Comparison of ENCODE assay signal across 27 mouse cellular contexts in genomic region chr7:118611185-118611749, GRCm38 (mm10). TPM values are rescaled to one million over a fixed set of nuclear protein-coding genes. Genes with fewer than 3 reads are reported as not detected.
A peak's percentile ranks its signal among the peaks of the same experiment; 100 is the strongest.
DNase-seq lines count a peak whose midpoint lies in the region; ATAC-seq and TF ChIP-seq lines count a peak whose summit lies in the region.
"Had no signal": no experiment of that assay in that cellular context is flagged by ENCODE, and none has a peak within 500 bp of the region (broad histone marks: within the 10 kb centered on the region; RNA-seq: fewer than 3 reads in every experiment).

No protein-coding gene starts in this region.

- H3K4me3 ChIP-seq in forebrain, embryonic 12.5 days (replicated peaks), result no peak overlapping the region
- no peak overlapping the region for H3K4me3 ChIP-seq in forebrain, embryonic 10.5 days
- H3K4me3 ChIP-seq in liver, embryonic 16.5 days (ENCODE audit: low read depth, low read length), result no peak overlapping the region
- no peak overlapping the region for H3K4me3 ChIP-seq in liver, embryonic 12.5 days
- 0 out of 2 replicates have a peak overlapping the region, but pooled peaks have one; percentile 4 for H3K4me3 ChIP-seq in small intestine, adult 2 months (ENCODE audit: low read depth, low read length)
- no peak overlapping the region for H3K4me3 ChIP-seq in stomach, postnatal 0 days (ENCODE audit: low read depth, low read length)
- H3K4me3 ChIP-seq in midbrain, embryonic 10.5 days, result no peak overlapping the region
- H3K4me3 ChIP-seq: embryonic facial prominence, embryonic 10.5 days; embryonic facial prominence, embryonic 13.5 days; erythroblast, embryonic 14.5 days; heart, embryonic 15.5 days; hindbrain, embryonic 10.5 days; hindbrain, embryonic 13.5 days had no signal

- TF ChIP-seq POLR2A in small intestine, adult 2 months (IDR thresholded peaks at IDR 0.05; ENCODE audit: low read depth, low read length), result no peak

- H3K4me1 ChIP-seq in forebrain, embryonic 12.5 days, result peaks cover 9% of the 10 kb centered on the region; the same call in 1 of the 2 replicates
- peaks cover 11% of the 10 kb centered on the region for H3K4me1 ChIP-seq in forebrain, embryonic 10.5 days
- no peaks in the 10 kb centered on the region for H3K4me1 ChIP-seq in liver, embryonic 16.5 days (ENCODE audit: control insufficient read depth, low read depth, low read length)
- H3K4me1 ChIP-seq in liver, embryonic 12.5 days, result no peaks in the 10 kb centered on the region
- peaks cover 15% of the 10 kb centered on the region for H3K4me1 ChIP-seq in small intestine, adult 2 months (ENCODE audit: control insufficient read depth, insufficient read depth, insufficient read length, low read length)
- no peaks in the 10 kb centered on the region for H3K4me1 ChIP-seq in stomach, postnatal 0 days (replicated peaks; ENCODE audit: control insufficient read depth, insufficient read depth)
- peaks cover 8% of the 10 kb centered on the region for H3K4me1 ChIP-seq in midbrain, embryonic 10.5 days
- H3K4me1 ChIP-seq: embryonic facial prominence, embryonic 10.5 days; embryonic facial prominence, embryonic 13.5 days; heart, embryonic 15.5 days; hindbrain, embryonic 13.5 days had no signal

- H3K36me3 ChIP-seq in forebrain, embryonic 12.5 days (replicated peaks), result no peaks in the 10 kb centered on the region
- no peaks in the 10 kb centered on the region for H3K36me3 ChIP-seq in forebrain, embryonic 10.5 days (replicated peaks)
- H3K36me3 ChIP-seq in liver, embryonic 16.5 days (ENCODE audit: control insufficient read depth, insufficient read depth), result no peaks in the 10 kb centered on the region
- no peaks in the 10 kb centered on the region for H3K36me3 ChIP-seq in liver, embryonic 12.5 days
- H3K36me3 ChIP-seq in small intestine, adult 2 months (ENCODE audit: control insufficient read depth, insufficient read depth, low read length), result peaks cover 9% of the 10 kb centered on the region
- no peaks in the 10 kb centered on the region for H3K36me3 ChIP-seq in stomach, postnatal 0 days (ENCODE audit: control insufficient read depth, insufficient read depth, low read length)
- H3K36me3 ChIP-seq in midbrain, embryonic 10.5 days, result no peaks in the 10 kb centered on the region
- H3K36me3 ChIP-seq: embryonic facial prominence, embryonic 10.5 days; embryonic facial prominence, embryonic 13.5 days; heart, embryonic 15.5 days; hindbrain, embryonic 10.5 days; hindbrain, embryonic 13.5 days had no signal

- TF ChIP-seq CTCF in small intestine, adult 2 months (IDR thresholded peaks at IDR 0.05; ENCODE audit: extremely low read depth, insufficient read length, insufficient replicate concordance, low read depth, low read length), result no peak
- no peak for TF ChIP-seq CTCF in stomach, postnatal 0 days (IDR thresholded peaks at IDR 0.05; ENCODE audit: low read depth)

- no peak for TF ChIP-seq EP300 in stomach, postnatal 0 days (optimal IDR thresholded peaks at IDR 0.05)

- H3K4me2 ChIP-seq in forebrain, embryonic 12.5 days, result no peak overlapping the region
- H3K4me2 ChIP-seq in liver, embryonic 16.5 days (ENCODE audit: low read depth, low read length), result no peak overlapping the region
- H3K4me2 ChIP-seq in liver, embryonic 12.5 days, result no peak overlapping the region
- no peak overlapping the region for H3K4me2 ChIP-seq in stomach, postnatal 0 days (replicated peaks; ENCODE audit: low read depth)
- H3K4me2 ChIP-seq: embryonic facial prominence, embryonic 13.5 days; heart, embryonic 11.5 days; heart, embryonic 15.5 days; hindbrain, embryonic 13.5 days had no signal

- no peaks in the 10 kb centered on the region for H3K27me3 ChIP-seq in forebrain, embryonic 12.5 days
- no peaks in the 10 kb centered on the region for H3K27me3 ChIP-seq in forebrain, embryonic 10.5 days (ENCODE audit: poor library complexity, severe bottlenecking)
- H3K27me3 ChIP-seq in liver, embryonic 16.5 days (ENCODE audit: control insufficient read depth, insufficient read depth, low read depth, low read length), result no peaks in the 10 kb centered on the region
- no peaks in the 10 kb centered on the region for H3K27me3 ChIP-seq in liver, embryonic 12.5 days (replicated peaks)
- H3K27me3 ChIP-seq in small intestine, adult 2 months (ENCODE audit: control insufficient read depth, insufficient read depth, low read length), result no peaks in the 10 kb centered on the region
- H3K27me3 ChIP-seq in stomach, postnatal 0 days (ENCODE audit: control insufficient read depth, insufficient read depth, low read length), result no peaks in the 10 kb centered on the region
- H3K27me3 ChIP-seq in midbrain, embryonic 10.5 days (ENCODE audit: low read depth, poor library complexity, severe bottlenecking), result no peaks in the 10 kb centered on the region
- H3K27me3 ChIP-seq: embryonic facial prominence, embryonic 13.5 days; hindbrain, embryonic 13.5 days had no signal

- ATAC-seq in forebrain, embryonic 12.5 days (ENCODE audit: low FRiP score), result no peak
- 0 out of 2 replicates have a peak, but pooled peaks have one; percentile 16 for ATAC-seq in liver, embryonic 16.5 days (ENCODE audit: low read depth)
- no peak for ATAC-seq in liver, embryonic 12.5 days
- peak; percentile 69 for ATAC-seq in stomach, postnatal 0 days (ENCODE audit: low FRiP score, low TSS enrichment)
- ATAC-seq: forebrain, embryonic 14.5 days; forebrain, postnatal 0 days; hindbrain, embryonic 16.5 days had no signal

- no peak overlapping the region for H3K9ac ChIP-seq in forebrain, embryonic 12.5 days
- no peak overlapping the region for H3K9ac ChIP-seq in liver, embryonic 16.5 days (ENCODE audit: low read depth, low read length)
- no peak overlapping the region for H3K9ac ChIP-seq in liver, embryonic 12.5 days
- no peak overlapping the region for H3K9ac ChIP-seq in stomach, postnatal 0 days (ENCODE audit: low read length)
- H3K9ac ChIP-seq: embryonic facial prominence, embryonic 13.5 days; forebrain, postnatal 0 days; heart, embryonic 15.5 days; hindbrain, embryonic 13.5 days had no signal

- peaks cover 4% of the 10 kb centered on the region; the same call in 1 of the 2 replicates for H3K9me3 ChIP-seq in forebrain, embryonic 12.5 days
- no peaks in the 10 kb centered on the region; the same call in 1 of the 2 replicates for H3K9me3 ChIP-seq in forebrain, embryonic 10.5 days
- no peaks in the 10 kb centered on the region for H3K9me3 ChIP-seq in liver, embryonic 16.5 days (replicated peaks; ENCODE audit: control insufficient read depth, low read length)
- no peaks in the 10 kb centered on the region for H3K9me3 ChIP-seq in liver, embryonic 12.5 days (replicated peaks)
- no peaks in the 10 kb centered on the region for H3K9me3 ChIP-seq in stomach, postnatal 0 days (ENCODE audit: control insufficient read depth, low read length)
- no peaks in the 10 kb centered on the region; the same call in 1 of the 2 replicates for H3K9me3 ChIP-seq in midbrain, embryonic 10.5 days (replicated peaks)
- H3K9me3 ChIP-seq: embryonic facial prominence, embryonic 10.5 days; heart, embryonic 15.5 days had no signal

- WGBS in forebrain, embryonic 12.5 days, result 92% methylated on average over 4 of the region's 4 CpGs
- WGBS in forebrain, embryonic 10.5 days, result 94% methylated on average over 4 of the region's 4 CpGs
- WGBS in liver, embryonic 16.5 days (ENCODE audit: insufficient replicate concordance), result 65% methylated on average over 4 of the region's 4 CpGs
- 71% methylated on average over 4 of the region's 4 CpGs for WGBS in liver, embryonic 12.5 days (ENCODE audit: insufficient replicate concordance)
- WGBS in small intestine, adult 2 months, result 32% methylated on average over 4 of the region's 4 CpGs
- WGBS in stomach, postnatal 0 days, result 70% methylated on average over 4 of the region's 4 CpGs
- 92% methylated on average over 4 of the region's 4 CpGs for WGBS in midbrain, embryonic 10.5 days

- peak overlapping the region; percentile 25; the same call in 1 of the 2 replicates for H3K27ac ChIP-seq in forebrain, embryonic 12.5 days
- H3K27ac ChIP-seq in forebrain, embryonic 10.5 days, result no peak overlapping the region
- H3K27ac ChIP-seq in liver, embryonic 16.5 days (ENCODE audit: low read length), result no peak overlapping the region
- no peak overlapping the region for H3K27ac ChIP-seq in liver, embryonic 12.5 days
- H3K27ac ChIP-seq in small intestine, adult 2 months (ENCODE audit: insufficient read depth, low read depth, low read length), result peak overlapping the region; percentile 95
- H3K27ac ChIP-seq in stomach, postnatal 0 days (replicated peaks), result peak overlapping the region; percentile 49
- H3K27ac ChIP-seq in midbrain, embryonic 10.5 days (replicated peaks), result no peak overlapping the region
- H3K27ac ChIP-seq: embryonic facial prominence, embryonic 10.5 days; embryonic facial prominence, embryonic 13.5 days; heart, embryonic 15.5 days; hindbrain, embryonic 10.5 days; hindbrain, embryonic 13.5 days had no signal

- DNase-seq in forebrain, embryonic 10.5 days (ENCODE audit: extremely low spot score, low spot score), result no peak
- no peak for DNase-seq in stomach, postnatal 0 days (ENCODE audit: low spot score)
- no peak for DNase-seq in B cell, adult 2 months
- DNase-seq in midbrain, embryonic 10.5 days (ENCODE audit: low spot score), result no peak
- DNase-seq: adrenal gland, adult 2 months; adrenal gland, postnatal 14 days; cerebellum, adult 11-12 months; cerebellum, adult 8-10 months; cerebellum, postnatal 36 days; embryo, embryonic 11 days; forebrain, postnatal 0 days; gastrocnemius, postnatal 25 days; heart, postnatal 10 days; heart, postnatal 36 days had no signal

RNA-seq across cellular contexts. Expression of gene Tmc5, which starts 14.2 kb away (rescaled TPM):
- 0.65 and 0.73 TPM in 2 replicates for polyA plus RNA-seq in forebrain, embryonic 12.5 days (2016; fragmentation: Nextera tagmentation; extraction: Ambion mirVana)
- polyA plus RNA-seq in forebrain, embryonic 10.5 days (2016; fragmentation: Nextera tagmentation; extraction: Ambion mirVana), result 0.05 and 0.11 TPM in 2 replicates
- 0.05 and 0.28 TPM in 2 replicates for polyA plus RNA-seq in liver, embryonic 16.5 days (2015; fragmentation: Nextera tagmentation; extraction: Ambion mirVana)
- polyA plus RNA-seq in liver, embryonic 12.5 days (2016; fragmentation: Nextera tagmentation; extraction: Ambion mirVana), result not detected in 2 replicates
- polyA plus RNA-seq in small intestine, adult 2 months (2012; rRNA removed), result 19.6 and 26.4 TPM in 2 replicates
- polyA plus RNA-seq in stomach, postnatal 0 days (2015; fragmentation: Nextera tagmentation; extraction: Ambion mirVana), result 7.9 and 8.5 TPM in 2 replicates
- polyA plus RNA-seq in midbrain, embryonic 10.5 days (2016; fragmentation: Nextera tagmentation; extraction: Ambion mirVana), result 0.19 and 0.39 TPM in 2 replicates
- polyA plus RNA-seq: embryonic facial prominence, embryonic 10.5 days; erythroblast, embryonic 14.5 days had no signal

RNA-seq across cellular contexts. Expression of gene Tmc7, which starts 26.7 kb away (rescaled TPM):
- 12.9 and 13.2 TPM in 2 replicates for polyA plus RNA-seq in forebrain, embryonic 12.5 days (2016; fragmentation: Nextera tagmentation; extraction: Ambion mirVana)
- 6.6 and 7.1 TPM in 2 replicates for polyA plus RNA-seq in forebrain, embryonic 10.5 days (2016; fragmentation: Nextera tagmentation; extraction: Ambion mirVana)
- polyA plus RNA-seq in liver, embryonic 16.5 days (2015; fragmentation: Nextera tagmentation; extraction: Ambion mirVana), result 0.26 and 0.53 TPM in 2 replicates
- polyA plus RNA-seq in liver, embryonic 12.5 days (2016; fragmentation: Nextera tagmentation; extraction: Ambion mirVana), result 0.46 and 0.49 TPM in 2 replicates
- 2.1 and 4.9 TPM in 2 replicates for polyA plus RNA-seq in small intestine, adult 2 months (2012; rRNA removed)
- 5.9 and 7.0 TPM in 2 replicates for polyA plus RNA-seq in stomach, postnatal 0 days (2015; fragmentation: Nextera tagmentation; extraction: Ambion mirVana)
- 7.4 and 7.6 TPM in 2 replicates for polyA plus RNA-seq in midbrain, embryonic 10.5 days (2016; fragmentation: Nextera tagmentation; extraction: Ambion mirVana)
- polyA plus RNA-seq: erythroblast, embryonic 14.5 days had no signal

Comparison
In these comparisons a context has a peak if more than half of its experiments do, and no peak if none do; other contexts are left out.
1. ATAC-seq: peak in liver, embryonic 16.5 days (single experiment) and stomach, postnatal 0 days (single experiment); none in forebrain, embryonic 12.5 days (single experiment) and liver, embryonic 12.5 days (single experiment).
2. H3K27ac ChIP-seq: peak in forebrain, embryonic 12.5 days (single experiment), small intestine, adult 2 months (single experiment) and stomach, postnatal 0 days (single experiment); none in forebrain, embryonic 10.5 days (single experiment), liver, embryonic 16.5 days (single experiment), liver, embryonic 12.5 days (single experiment) and midbrain, embryonic 10.5 days (single experiment).